Mouse (Mus musculus) MEL (cell line): ENCODE results near the gene Mcat. TPM values are rescaled to one million over a fixed set of nuclear protein-coding genes. Genes with fewer than 3 reads are reported as not detected.

Experiments used
- DNase-seq: peaks from one replicate; pipeline ENCODE4 v3.0.0; 2011; ENCODE audit warnings: low read depth, low spot score
- H3K27ac ChIP-seq: 2 replicates; pipeline ENCODE4 v1.5.1; 2012; ENCODE audit warnings: low read depth, mild to moderate bottlenecking, control low read depth, low read length, moderate library complexity; ENCODE audit not compliant: control insufficient read depth
- H3K27me3 ChIP-seq, 2 experiments: fragments of 150-350 bp in 1 of 2; sonication (generic) in 1 of 2; 2 replicates each; pipeline ENCODE4 v1.6.1; 2012; ENCODE audit warnings: low read length in 2 of 2, mild to moderate bottlenecking in 2 of 2, improper control_type of control experiment in 1 of 2, moderate library complexity in 1 of 2; ENCODE audit not compliant: insufficient read depth in 2 of 2, control insufficient read depth in 1 of 2
- H3K36me3 ChIP-seq, 2 experiments: 2 replicates each; pipeline ENCODE4 v1.6.1; 2012 to 2014; ENCODE audit warnings: low read length in 2 of 2, improper control_type of control experiment in 1 of 2, inconsistent platforms in 1 of 2, mild to moderate bottlenecking in 1 of 2; ENCODE audit not compliant: insufficient read depth in 2 of 2, control insufficient read depth in 1 of 2
- H3K4me1 ChIP-seq, 2 experiments: fragments of 150-350 bp in 1 of 2; sonication (generic) in 1 of 2; 2 replicates each; pipeline ENCODE4 v1.6.1; 2012; ENCODE audit warnings: low read length in 2 of 2, improper control_type of control experiment in 1 of 2, mild to moderate bottlenecking in 1 of 2; ENCODE audit not compliant: insufficient read depth in 2 of 2, control insufficient read depth in 1 of 2
- H3K4me3 ChIP-seq, 2 experiments: fragments of 150-350 bp in 1 of 2; sonication (generic) in 1 of 2; 2 replicates each; pipeline ENCODE4 v1.5.1; 2012; ENCODE audit warnings: low read depth in 2 of 2, low read length in 2 of 2, mild to moderate bottlenecking in 2 of 2, moderate library complexity in 2 of 2, control low read depth in 1 of 2, improper control_type of control experiment in 1 of 2; ENCODE audit not compliant: control insufficient read depth in 1 of 2, insufficient read depth in 1 of 2
- H3K79me2 ChIP-seq: 2 replicates; pipeline ENCODE4 v1.6.1; 2012; ENCODE audit warnings: mild to moderate bottlenecking, low read length, moderate library complexity; ENCODE audit not compliant: control insufficient read depth, poor library complexity, insufficient read depth
- H3K9ac ChIP-seq: 2 replicates; pipeline ENCODE4 v1.6.1; 2012; ENCODE audit warnings: low read depth, mild to moderate bottlenecking, control low read depth, low read length, moderate library complexity; ENCODE audit not compliant: control insufficient read depth, poor library complexity, severe bottlenecking
- H3K9me3 ChIP-seq: fragments of 150-350 bp; sonication (generic); replicated peaks from 2 replicates; pipeline ENCODE4 v1.6.1; 2012; ENCODE audit warnings: mild to moderate bottlenecking, low read length, improper control_type of control experiment, moderate library complexity; ENCODE audit not compliant: insufficient read depth
- BHLHE40 ChIP-seq: IDR thresholded peaks from 2 replicates; pipeline ENCODE4 v1.6.1; 2012; ENCODE audit warnings: low read depth, mild to moderate bottlenecking, inconsistent platforms, low read length, improper control_type of control experiment, borderline replicate concordance
- CTCF ChIP-seq, 3 experiments: IDR thresholded peaks in 2 of 3; conservative IDR thresholded peaks in 1 of 3; 2 replicates each; pipeline ENCODE4 v1.5.1; 2011 to 2012; ENCODE audit warnings: low read length in 3 of 3, low read depth in 2 of 3, mild to moderate bottlenecking in 2 of 3, improper control_type of control experiment in 1 of 3, inconsistent platforms in 1 of 3, mixed read lengths in 1 of 3, moderate library complexity in 1 of 3; ENCODE audit not compliant: control insufficient read depth in 1 of 3, insufficient read depth in 1 of 3, poor library complexity in 1 of 3, severe bottlenecking in 1 of 3
- EP300 ChIP-seq, 2 experiments: IDR thresholded peaks; 2 replicates each; pipeline ENCODE4 v1.6.1; 2011; ENCODE audit warnings: improper control_type of control experiment in 2 of 2, low read length in 2 of 2, low read depth in 1 of 2, mild to moderate bottlenecking in 1 of 2
- ETS1 ChIP-seq: IDR thresholded peaks from 2 replicates; pipeline ENCODE4 v1.6.1; 2012; ENCODE audit warnings: low read depth, mild to moderate bottlenecking, inconsistent platforms, low read length, improper control_type of control experiment, moderate library complexity
- GATA1 ChIP-seq: IDR thresholded peaks from 2 replicates; pipeline ENCODE4 v1.6.1; 2011; ENCODE audit warnings: low read depth, low read length, improper control_type of control experiment
- HCFC1 ChIP-seq: IDR thresholded peaks from 2 replicates; pipeline ENCODE4 v1.6.1; 2012; ENCODE audit warnings: low read depth, mild to moderate bottlenecking, inconsistent platforms, low read length, improper control_type of control experiment, moderate library complexity
- MAFK ChIP-seq: IDR thresholded peaks from 2 replicates; pipeline ENCODE4 v1.6.1; 2011; ENCODE audit warnings: low read depth, mild to moderate bottlenecking, low read length, improper control_type of control experiment, borderline replicate concordance
- MAZ ChIP-seq: IDR thresholded peaks from 2 replicates; pipeline ENCODE4 v1.6.1; 2012; ENCODE audit warnings: low read depth, mild to moderate bottlenecking, inconsistent platforms, low read length, improper control_type of control experiment
- MXI1 ChIP-seq: IDR thresholded peaks from 2 replicates; pipeline ENCODE4 v1.6.1; 2011; ENCODE audit warnings: mild to moderate bottlenecking, low read depth, low read length, improper control_type of control experiment
- MYB ChIP-seq: IDR thresholded peaks from 2 replicates; pipeline ENCODE4 v1.6.1; 2011; ENCODE audit warnings: mild to moderate bottlenecking, low read depth, low read length, improper control_type of control experiment
- MYC ChIP-seq: IDR thresholded peaks from 2 replicates; pipeline ENCODE4 v1.6.1; 2011; ENCODE audit warnings: low read depth, mild to moderate bottlenecking, low read length, improper control_type of control experiment, moderate library complexity
- NRF1 ChIP-seq: IDR thresholded peaks from 2 replicates; pipeline ENCODE4 v1.6.1; 2014; ENCODE audit warnings: low read depth, mild to moderate bottlenecking, inconsistent platforms, low read length, improper control_type of control experiment, moderate library complexity; ENCODE audit not compliant: poor library complexity, insufficient read depth, severe bottlenecking
- POLR2A ChIP-seq, 2 experiments: IDR thresholded peaks; 2 replicates each; pipeline ENCODE4 v1.6.1; 2011 to 2012; ENCODE audit warnings: low read length in 2 of 2, mild to moderate bottlenecking in 2 of 2, control low read depth in 1 of 2, improper control_type of control experiment in 1 of 2, low read depth in 1 of 2, moderate library complexity in 1 of 2; ENCODE audit not compliant: control insufficient read depth in 1 of 2, insufficient read depth in 1 of 2, poor library complexity in 1 of 2
- RAD21 ChIP-seq: IDR thresholded peaks from 2 replicates; pipeline ENCODE4 v1.6.1; 2011; ENCODE audit warnings: mild to moderate bottlenecking, low read depth, low read length, improper control_type of control experiment
- SIN3A ChIP-seq: IDR thresholded peaks from 2 replicates; pipeline ENCODE4 v1.6.1; 2012; ENCODE audit warnings: low read length, improper control_type of control experiment, inconsistent platforms
- SMC3 ChIP-seq: IDR thresholded peaks from 2 replicates; pipeline ENCODE4 v1.6.1; 2011; ENCODE audit warnings: low read depth, low read length, improper control_type of control experiment
- TAL1 ChIP-seq: IDR thresholded peaks from 2 replicates; pipeline ENCODE4 v1.6.1; 2012; ENCODE audit warnings: mild to moderate bottlenecking, inconsistent platforms, low read length, moderate library complexity, mixed read lengths
- TBP ChIP-seq: IDR thresholded peaks from 2 replicates; pipeline ENCODE4 v1.8.0; 2011; ENCODE audit warnings: low read depth, low read length, improper control_type of control experiment
- TCF12 ChIP-seq: IDR thresholded peaks from 2 replicates; pipeline ENCODE4 v1.6.1; 2014; ENCODE audit warnings: low read depth, mild to moderate bottlenecking, inconsistent platforms, low read length, improper control_type of control experiment, moderate library complexity
- USF1 ChIP-seq: IDR thresholded peaks from 2 replicates; pipeline ENCODE4 v1.6.1; 2014; ENCODE audit warnings: low read depth, mild to moderate bottlenecking, inconsistent platforms, low read length, improper control_type of control experiment, moderate library complexity
- USF2 ChIP-seq, 2 experiments: IDR thresholded peaks; 2 replicates each; pipeline ENCODE4 v1.6.1; 2011 to 2012; ENCODE audit warnings: improper control_type of control experiment in 2 of 2, low read length in 2 of 2, borderline replicate concordance in 1 of 2, inconsistent platforms in 1 of 2, low read depth in 1 of 2, mild to moderate bottlenecking in 1 of 2; ENCODE audit not compliant: insufficient read depth in 1 of 2
- ZC3H11A ChIP-seq: IDR thresholded peaks from 2 replicates; pipeline ENCODE4 v1.6.1; 2012; ENCODE audit warnings: low read depth, mild to moderate bottlenecking, inconsistent platforms, low read length, improper control_type of control experiment
- ZMIZ1 ChIP-seq: IDR thresholded peaks from 2 replicates; pipeline ENCODE4 v1.6.1; 2012; ENCODE audit warnings: low read depth, mild to moderate bottlenecking, inconsistent platforms, low read length, improper control_type of control experiment, moderate library complexity
- ZNF384 ChIP-seq: IDR thresholded peaks from 2 replicates; pipeline ENCODE4 v1.6.1; 2012; ENCODE audit warnings: low read depth, mild to moderate bottlenecking, inconsistent platforms, low read length, improper control_type of control experiment
- polyA plus RNA-seq, 2 experiments: library from polyadenylated mRNA; stranded (reverse) in 1 of 2; unstranded in 1 of 2; fragments of >175 nt in 1 of 2; fragments of >200 nt in 1 of 2; gene quantifications; 2 replicates each; pipeline versions ENCODE4 v1.2.1 to v1.2.4; 2012; ENCODE audit warnings: low replicate concordance in 2 of 2, low read depth in 1 of 2; ENCODE audit not compliant: insufficient read length in 2 of 2, insufficient read depth in 1 of 2, missing spikeins in 1 of 2
- total RNA-seq: library from RNA; depleted of rRNA; stranded (reverse); fragments of 300-350 nt; gene quantifications from 2 replicates; pipeline ENCODE4 v1.2.3, GENCODE M21; 2012

Gene Mcat
- total and polyA plus RNA-seq, 3 experiments: 28.8 to 35.9 TPM; not detected in 1

- H3K9ac ChIP-seq: no peak overlapping the region
- H3K27me3 ChIP-seq: no peaks in the 10 kb centered on the region
- H3K36me3 ChIP-seq: peaks cover 0 to 3% of the 10 kb centered on the region in 2 experiments; a peak in 1 of 4 replicates
- no peak for DNase-seq
- H3K9me3 ChIP-seq: no peaks in the 10 kb centered on the region
- H3K4me3 ChIP-seq: no peak overlapping the region
- no peak overlapping the region for H3K27ac ChIP-seq
- TF ChIP-seq SMC3 (peak; percentile 20; the same call in 1 of the 2 replicates), TCF12 (no peak), ZC3H11A (no peak), MAFK (no peak), POLR2A (IDR thresholded peaks at IDR 0.05; ENCODE audit: control insufficient read depth in 1 of 2, insufficient read depth in 1 of 2, low read depth in 1 of 2, low read length in 2 of 2, poor library complexity in 1 of 2) (no peak), RAD21 (peak; percentile 15; the same call in 1 of the 2 replicates), CTCF (IDR thresholded peaks at IDR 0.05 in 2 of 3, conservative IDR thresholded peaks at IDR 0.05 in 1 of 3; ENCODE audit: control insufficient read depth in 1 of 3, insufficient read depth in 1 of 3, low read depth in 2 of 3, low read length in 3 of 3, poor library complexity in 1 of 3, severe bottlenecking in 1 of 3) (peak; percentile 47 to 58 (median 56))
- H3K79me2 ChIP-seq: peaks cover 1% of the 10 kb centered on the region; the same call in 1 of the 2 replicates
- peaks cover 0 to 13% of the 10 kb centered on the region in 2 experiments; a peak in 2 of 4 replicates for H3K4me1 ChIP-seq
Observed at GRCm38 (mm10) chr15:83531961-83532469, 31.6 kb downstream of the Mcat start.

- DNase-seq: no peak
- TF ChIP-seq TBP (no peak), MXI1 (no peak), EP300 (IDR thresholded peaks at IDR 0.05; ENCODE audit: low read depth in 1 of 2, low read length in 2 of 2) (no peak), TCF12 (no peak), USF1 (no peak), MYB (no peak), ZMIZ1 (no peak)
- Histone ChIP-seq H3K36me3 (peaks cover 0 to 3% of the 10 kb centered on the region in 2 experiments; a peak in 1 of 4 replicates), H3K27ac (no peak overlapping the region), H3K79me2 (peaks cover 1% of the 10 kb centered on the region; the same call in 1 of the 2 replicates), H3K4me1 (peaks cover 0 to 13% of the 10 kb centered on the region in 2 experiments; a peak in 2 of 4 replicates), H3K27me3 (no peaks in the 10 kb centered on the region), H3K4me3 (no peak overlapping the region), H3K9ac (no peak overlapping the region), H3K9me3 (no peaks in the 10 kb centered on the region)
Observed at GRCm38 (mm10) chr15:83530688-83531087, 32.9 kb downstream of the Mcat start.

GRCm38 (mm10) chr15:83530233-83530632 is 33.4 kb downstream of the Mcat start:
- no peak for DNase-seq
- Histone ChIP-seq H3K9ac (no peak overlapping the region), H3K27ac (no peak overlapping the region), H3K4me3 (no peak overlapping the region), H3K36me3 (peaks cover 0 to under 1% of the 10 kb centered on the region in 2 experiments; a peak in 1 of 4 replicates), H3K4me1 (peaks cover 0 to 9% of the 10 kb centered on the region in 2 experiments; a peak in 2 of 4 replicates), H3K9me3 (no peaks in the 10 kb centered on the region), H3K27me3 (no peaks in the 10 kb centered on the region), H3K79me2 (peaks cover 1% of the 10 kb centered on the region; the same call in 1 of the 2 replicates)
- no peak for TF ChIP-seq USF1
- no peak for TF ChIP-seq MXI1
- no peak for TF ChIP-seq RAD21
- no peak for TF ChIP-seq HCFC1
- no peak for TF ChIP-seq USF2 (IDR thresholded peaks at IDR 0.05; ENCODE audit: borderline replicate concordance in 1 of 2, insufficient read depth in 1 of 2, low read depth in 1 of 2, low read length in 2 of 2)
- TF ChIP-seq MAZ: no peak
- no peak for TF ChIP-seq GATA1
- no peak for TF ChIP-seq ETS1
- TF ChIP-seq EP300 (IDR thresholded peaks at IDR 0.05; ENCODE audit: low read depth in 1 of 2, low read length in 2 of 2): no peak
- no peak for TF ChIP-seq SIN3A
- no peak for TF ChIP-seq TAL1
- no peak for TF ChIP-seq ZC3H11A
- no peak for TF ChIP-seq NRF1
- TF ChIP-seq SMC3: no peak
- no peak for TF ChIP-seq ZNF384
- TF ChIP-seq TCF12: no peak
- TF ChIP-seq BHLHE40: no peak
- TF ChIP-seq MYC: no peak
